Mouse (Mus musculus) layer of hippocampus, adult 18-20 months (tissue): ENCODE data around the gene Slx4ip. TPM values are rescaled to one million over a fixed set of nuclear protein-coding genes. Genes with fewer than 3 reads are reported as not detected.
A peak's percentile ranks its signal among the peaks of the same experiment; 100 is the strongest.

ENCODE experiments used
- DNase-seq, 2 experiments: peaks; one replicate each; pipeline ENCODE4 v3.0.0; 2022; ENCODE audit warnings: low spot score in 2 of 2
- total RNA-seq, 2 experiments: library from RNA; stranded (reverse); gene quantifications; 2 replicates each; pipeline ENCODE4 v1.2.3; 2021

Slx4ip gene
- total RNA-seq, 2 experiments from 2014 or later: 7.1 to 7.4 TPM

GRCm38 (mm10) chr2:137049906-137050305 lies 158.9 kb downstream of the Slx4ip start:
- no peak for DNase-seq

GRCm38 (mm10) chr2:137063829-137064228 lies 172.8 kb downstream of the Slx4ip start:
- DNase-seq: no peak

- DNase-seq: no peak
Measured at GRCm38 (mm10) chr2:137064513-137064912, 173.5 kb downstream of the Slx4ip start.

GRCm38 (mm10) chr2:137067479-137068110 lies 176.6 kb downstream of the Slx4ip start:
- DNase-seq: no peak

- peak in 1 of 2 experiments; percentile 39 for DNase-seq
Measured at GRCm38 (mm10) chr2:137073473-137074312, 182.7 kb downstream of the Slx4ip start.

GRCm38 (mm10) chr2:137074313-137074620 lies 183.2 kb downstream of the Slx4ip start:
- no peak for DNase-seq

GRCm38 (mm10) chr2:137078771-137079170 lies 187.8 kb downstream of the Slx4ip start:
- no peak for DNase-seq

GRCm38 (mm10) chr2:137079721-137080320 lies 188.8 kb downstream of the Slx4ip start:
- DNase-seq: no peak

- no peak for DNase-seq
Measured at GRCm38 (mm10) chr2:137080468-137080867, 189.4 kb downstream of the Slx4ip start.

- no peak for DNase-seq
Measured at GRCm38 (mm10) chr2:137081001-137081400, 190.0 kb downstream of the Slx4ip start.

- DNase-seq: peak; percentile 37 to 49
Measured at GRCm38 (mm10) chr2:137082896-137083620, 192.0 kb downstream of the Slx4ip start.

- DNase-seq: no peak
Measured at GRCm38 (mm10) chr2:137085257-137085656, 194.2 kb downstream of the Slx4ip start.

GRCm38 (mm10) chr2:137086621-137087395 lies 195.8 kb downstream of the Slx4ip start:
- no peak for DNase-seq

GRCm38 (mm10) chr2:137087705-137088104 lies 196.7 kb downstream of the Slx4ip start:
- DNase-seq: no peak

GRCm38 (mm10) chr2:137091766-137092522 lies 200.9 kb downstream of the Slx4ip start:
- DNase-seq: no peak

- DNase-seq: no peak
Measured at GRCm38 (mm10) chr2:137092523-137093297, 201.7 kb downstream of the Slx4ip start.

GRCm38 (mm10) chr2:137093298-137093630 lies 202.2 kb downstream of the Slx4ip start:
- no peak for DNase-seq

GRCm38 (mm10) chr2:137094301-137094700 lies 203.3 kb downstream of the Slx4ip start:
- DNase-seq: no peak

GRCm38 (mm10) chr2:137096981-137097460 lies 206.0 kb downstream of the Slx4ip start:
- DNase-seq: no peak
